Mouse (Mus musculus) hindbrain, postnatal 0 days (tissue): ENCODE results near the gene Gm20517. TPM values are rescaled to one million over a fixed set of nuclear protein-coding genes. Genes with fewer than 3 reads are reported as not detected.

Experiments
- ATAC-seq: fragments of 200-750 bp; cut with Nextera tagmentation; 2 replicates; pipeline ENCODE4 v1.8.0; 2017; ENCODE audit warnings: mild to moderate bottlenecking, moderate TSS enrichment, moderate library complexity
- DNase-seq: peaks from one replicate; pipeline ENCODE4 v3.0.0-alpha.2; 2015; ENCODE audit warnings: low spot score
- H3K27ac ChIP-seq: fragments of 300-500 bp; sonication (generic); 2 replicates; pipeline ENCODE4 v1.5.1; 2014; ENCODE audit warnings: mild to moderate bottlenecking
- H3K27me3 ChIP-seq: fragments of 300-500 bp; sonication (generic); 2 replicates; pipeline ENCODE4 v1.6.1; 2014; ENCODE audit warnings: low read length, mixed read lengths; ENCODE audit not compliant: insufficient read depth
- H3K36me3 ChIP-seq: fragments of 300-500 bp; sonication (generic); 2 replicates; pipeline ENCODE4 v1.6.1; 2014; ENCODE audit warnings: low read length, mixed read lengths; ENCODE audit not compliant: insufficient read depth
- H3K4me1 ChIP-seq: fragments of 300-500 bp; sonication (generic); 2 replicates; pipeline ENCODE4 v1.6.1; 2014; ENCODE audit warnings: antibody characterized with exemption, low read length, mixed read lengths; ENCODE audit not compliant: insufficient read depth
- H3K4me2 ChIP-seq: fragments of 300-500 bp; sonication (generic); 2 replicates; pipeline ENCODE4 v1.6.1; 2014; ENCODE audit warnings: low read depth, mild to moderate bottlenecking, low read length, moderate library complexity, mixed read lengths
- H3K4me3 ChIP-seq: fragments of 300-500 bp; sonication (generic); 2 replicates; pipeline ENCODE4 v1.5.1; 2014; ENCODE audit warnings: low read length
- H3K9ac ChIP-seq: fragments of 300-500 bp; sonication (generic); replicated peaks from 2 replicates; pipeline ENCODE4 v1.6.1; 2014; ENCODE audit warnings: mild to moderate bottlenecking, low read length, moderate library complexity, mixed read lengths
- H3K9me3 ChIP-seq: fragments of 300-500 bp; sonication (generic); 2 replicates; pipeline ENCODE4 v1.6.1; 2016; ENCODE audit warnings: low read length, mixed read lengths
- CTCF ChIP-seq: IDR thresholded peaks from 2 replicates; pipeline ENCODE4 v1.5.1; 2016; ENCODE audit warnings: antibody characterized with exemption, control low read depth, low read depth
- WGBS: fragments of 180-500 bp; shearing (Covaris S2); extraction: QIAGEN DNeasy Blood & Tissue Kit; methylation state at CpG from one replicate; pipeline ENCODE4 v1.1.7; 2014; 5-methylcytosine and 5-hydroxymethylcytosine counted together
- polyA plus RNA-seq: library from polyadenylated mRNA; unstranded; fragments of >200 nt; fragmentation: Nextera tagmentation; extraction: Ambion mirVana; gene quantifications from 2 replicates; pipeline ENCODE4 v1.2.1, GENCODE M21; 2015
- total RNA-seq: library from RNA; depleted of rRNA; stranded (reverse); fragments of >200 nt; gene quantifications from 2 replicates; pipeline ENCODE4 v1.2.3, GENCODE M21; 2014

Gene Gm20517
- total and polyA plus RNA-seq, 2 experiments from 2014 or later = 1.6 to 4.8 TPM

DNA sequence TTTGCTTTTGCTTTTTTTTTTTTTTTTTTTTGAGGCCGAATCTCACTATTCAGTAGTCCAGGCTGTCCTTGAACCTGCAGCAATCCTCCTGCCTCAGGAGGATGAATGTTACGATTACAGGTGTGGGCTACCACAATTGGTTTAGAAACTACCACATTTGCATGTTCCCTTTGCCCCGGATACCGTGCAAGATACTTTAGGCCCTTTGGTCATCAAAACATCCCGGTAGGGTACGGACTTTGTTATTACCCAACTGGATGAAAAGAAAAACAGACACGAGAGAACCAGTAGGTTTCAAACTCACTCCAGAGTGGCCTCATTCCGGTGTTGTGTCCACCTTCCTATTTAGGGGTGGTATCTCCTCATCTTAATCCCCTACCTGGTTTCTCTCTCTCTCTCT is 22.9 kb upstream of the Gm20517 start:
- Histone ChIP-seq H3K36me3 (no peaks in the 10 kb centered on the region), H3K9ac (no peak overlapping the region), H3K27ac (no peak overlapping the region), H3K9me3 (no peaks in the 10 kb centered on the region), H3K4me3 (no peak overlapping the region), H3K27me3 (no peaks in the 10 kb centered on the region), H3K4me2 (no peak overlapping the region), H3K4me1 (no peaks in the 10 kb centered on the region)
- ATAC-seq (no peak), DNase-seq (no peak)
- 86% methylated on average over 8 of the region's 8 CpGs for WGBS
- TF ChIP-seq CTCF = no peak

- no peak overlapping the region for H3K4me2 ChIP-seq
- WGBS = 88% methylated on average over 3 of the region's 3 CpGs
- ATAC-seq (no peak), DNase-seq (no peak)
- no peak overlapping the region for H3K27ac ChIP-seq
- no peaks in the 10 kb centered on the region for H3K36me3 ChIP-seq
- H3K9me3 ChIP-seq = no peaks in the 10 kb centered on the region
- H3K4me3 ChIP-seq = no peak overlapping the region
- H3K27me3 ChIP-seq = no peaks in the 10 kb centered on the region
- H3K9ac ChIP-seq = no peak overlapping the region
- TF ChIP-seq CTCF = no peak
- no peaks in the 10 kb centered on the region for H3K4me1 ChIP-seq
These were observed 20.3 kb upstream of the Gm20517 start for GRCm38 (mm10) chr17:47591073-47591472.

GRCm38 (mm10) chr17:47593215-47593853 is 18.1 kb upstream of the Gm20517 start:
- H3K27me3 ChIP-seq = no peaks in the 10 kb centered on the region
- H3K27ac ChIP-seq = peak overlapping the region; percentile 72; the same call in 1 of the 2 replicates
- H3K9ac ChIP-seq = peak overlapping the region; percentile 65
- H3K4me1 ChIP-seq = no peaks in the 10 kb centered on the region
- WGBS = under 1% methylated on average over 62 of the region's 63 CpGs
- H3K36me3 ChIP-seq = no peaks in the 10 kb centered on the region
- ATAC-seq = peak; percentile 91
- TF ChIP-seq CTCF = no peak
- peak overlapping the region; percentile 63 for H3K4me3 ChIP-seq
- H3K9me3 ChIP-seq = no peaks in the 10 kb centered on the region
- peak; percentile 95 for DNase-seq
- peak overlapping the region; percentile 93 for H3K4me2 ChIP-seq

- peak overlapping the region; percentile 65 for H3K9ac ChIP-seq
- no peaks in the 10 kb centered on the region for H3K9me3 ChIP-seq
- WGBS = under 1% methylated on average over 13 of the region's 13 CpGs
- peak overlapping the region; percentile 63 for H3K4me3 ChIP-seq
- no peaks in the 10 kb centered on the region for H3K36me3 ChIP-seq
- ATAC-seq (no peak), DNase-seq (no peak)
- no peak for TF ChIP-seq CTCF
- H3K4me1 ChIP-seq = no peaks in the 10 kb centered on the region
- H3K27me3 ChIP-seq = no peaks in the 10 kb centered on the region
- H3K27ac ChIP-seq = peak overlapping the region; percentile 72
- peak overlapping the region; percentile 93 for H3K4me2 ChIP-seq
These were observed 17.6 kb upstream of the Gm20517 start for GRCm38 (mm10) chr17:47593854-47594182.

- no peaks in the 10 kb centered on the region for H3K36me3 ChIP-seq
- DNase-seq = peak; percentile 26
- H3K9me3 ChIP-seq = no peaks in the 10 kb centered on the region
- no peak for ATAC-seq
- H3K4me1 ChIP-seq = no peaks in the 10 kb centered on the region
- peak overlapping the region; percentile 72 for H3K27ac ChIP-seq
- WGBS = under 1% methylated on average over 42 of the region's 43 CpGs
- no peak for TF ChIP-seq CTCF
- peak overlapping the region; percentile 65 for H3K9ac ChIP-seq
- peak overlapping the region; percentile 93 for H3K4me2 ChIP-seq
- H3K4me3 ChIP-seq = peak overlapping the region; percentile 63
- H3K27me3 ChIP-seq = no peaks in the 10 kb centered on the region
These were observed 17.0 kb upstream of the Gm20517 start for GRCm38 (mm10) chr17:47594183-47594968.

DNA sequence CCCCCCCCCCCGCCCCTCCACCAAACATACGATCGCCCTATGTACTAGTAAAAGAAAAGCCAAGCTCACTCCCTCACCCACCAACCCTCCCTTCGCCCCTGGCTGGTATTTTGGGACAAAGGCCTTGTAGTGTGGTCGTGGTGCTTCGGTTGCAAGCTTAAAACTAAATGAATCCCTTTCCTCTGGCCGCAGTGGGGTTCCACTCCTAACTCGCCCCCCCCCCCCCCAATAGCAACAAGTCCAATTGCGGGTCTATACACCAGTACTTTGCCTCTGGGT is 16.5 kb upstream of the Gm20517 start:
- Histone ChIP-seq H3K9ac (peak overlapping the region; percentile 65; the same call in 1 of the 2 replicates), H3K4me2 (peak overlapping the region; percentile 93), H3K4me1 (no peaks in the 10 kb centered on the region), H3K27me3 (no peaks in the 10 kb centered on the region), H3K9me3 (no peaks in the 10 kb centered on the region), H3K4me3 (peak overlapping the region; percentile 63), H3K36me3 (peaks cover 4% of the 10 kb centered on the region; the same call in 1 of the 2 replicates), H3K27ac (peak overlapping the region; percentile 72)
- no peak for TF ChIP-seq CTCF
- ATAC-seq (no peak), DNase-seq (peak; percentile 19)
- 2% methylated on average over 6 of the region's 9 CpGs for WGBS
